Mouse (Mus musculus) left cerebral cortex, postnatal 4 days (tissue): ENCODE data around the gene Pias4. TPM values are rescaled to one million over a fixed set of nuclear protein-coding genes. Genes with fewer than 3 reads are reported as not detected.
"Not testable (repeated sequence)": the region's sequence is repeated elsewhere in the genome, so short reads cannot be mapped to it uniquely, and the experiment has no call there.

Experiments used
- DNase-seq: peaks from one replicate; pipeline ENCODE4 v3.0.0-alpha.2; 2022
- intact Hi-C: fragments of 180-260 bp; cut with DNase I; formaldehyde crosslinking; loops from one replicate; pipeline ENCODE4 v1.15.1; 2025
- total RNA-seq, 2 experiments: library from RNA; stranded (reverse); gene quantifications; 2 replicates each; pipeline ENCODE4 v1.2.3; 2021

The Pias4 gene
- 10 to 100 TPM; 29.6 to 30.4 TPM for total RNA-seq

DNA sequence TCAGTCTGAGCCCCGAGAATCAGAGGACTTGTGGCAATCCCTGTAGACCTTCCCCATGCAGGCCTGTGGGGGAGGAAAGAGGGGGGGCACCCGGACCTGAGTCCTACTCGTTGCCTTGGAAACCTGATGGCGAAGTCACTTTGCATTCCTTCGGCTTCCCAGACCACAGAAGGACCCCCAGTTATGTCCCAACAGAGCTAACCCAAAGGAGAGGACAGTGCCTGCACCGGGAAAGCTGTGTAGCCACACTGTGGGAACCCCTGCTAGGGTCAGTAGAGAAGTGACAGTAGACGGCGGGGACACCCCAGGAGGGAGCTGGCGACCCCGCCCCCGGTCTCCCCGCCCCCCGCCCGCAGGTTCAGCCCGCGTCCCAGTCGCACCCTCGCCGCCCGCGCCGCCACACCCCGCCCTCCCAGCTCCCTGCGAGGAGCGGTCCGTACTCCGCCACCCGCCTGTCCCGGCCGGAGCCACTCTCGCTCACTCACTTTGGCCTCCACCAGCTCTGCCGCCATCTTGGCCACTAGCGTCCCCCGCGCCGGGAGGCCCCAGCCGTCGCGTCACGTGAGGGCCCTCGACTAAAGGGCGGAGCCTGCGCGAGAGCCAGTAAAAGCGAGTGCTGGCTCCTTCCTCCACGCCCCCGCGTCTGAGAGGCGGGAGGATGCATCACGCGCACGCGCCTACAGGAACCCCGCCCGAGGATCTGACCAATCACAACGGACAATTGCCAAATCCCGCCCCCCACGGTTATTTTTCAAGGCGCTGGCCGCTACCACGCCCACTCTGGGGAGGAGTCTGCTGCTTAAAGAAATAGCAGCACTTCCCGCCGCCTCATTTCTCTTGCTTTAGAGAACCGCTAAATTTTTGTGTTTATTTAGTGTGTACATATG is at the start of gene Pias4:
Pias4 (minus strand) TSS at position 724 of the 887 bp plus-strand sequence.
- intact Hi-C loops, result no loop called here

DNA sequence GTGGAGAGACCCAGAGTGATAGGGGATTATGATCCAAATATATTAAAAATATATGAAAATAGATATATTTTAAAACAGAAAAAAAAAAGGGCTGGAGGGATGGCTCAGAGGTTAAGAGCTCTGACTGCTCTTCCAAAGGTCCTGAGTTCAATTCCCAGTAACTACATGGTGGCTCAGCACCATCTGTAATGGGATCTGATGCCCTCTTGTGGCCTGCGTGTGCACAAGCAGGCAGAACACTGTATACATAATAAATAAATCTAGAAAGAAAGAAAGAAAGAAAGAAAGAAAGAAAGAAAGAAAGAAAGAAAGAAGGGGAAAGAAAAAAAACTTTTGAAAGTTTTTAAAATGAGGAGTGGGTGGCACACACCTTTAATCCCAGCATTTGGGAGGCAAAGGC is 49.5 kb upstream of the Pias4 start:
- intact Hi-C loops, DNase-seq: not testable (repeated sequence)

More for the DNA sequence above, at the start of gene Pias4:
- peak; percentile 100 for DNase-seq

DNA sequence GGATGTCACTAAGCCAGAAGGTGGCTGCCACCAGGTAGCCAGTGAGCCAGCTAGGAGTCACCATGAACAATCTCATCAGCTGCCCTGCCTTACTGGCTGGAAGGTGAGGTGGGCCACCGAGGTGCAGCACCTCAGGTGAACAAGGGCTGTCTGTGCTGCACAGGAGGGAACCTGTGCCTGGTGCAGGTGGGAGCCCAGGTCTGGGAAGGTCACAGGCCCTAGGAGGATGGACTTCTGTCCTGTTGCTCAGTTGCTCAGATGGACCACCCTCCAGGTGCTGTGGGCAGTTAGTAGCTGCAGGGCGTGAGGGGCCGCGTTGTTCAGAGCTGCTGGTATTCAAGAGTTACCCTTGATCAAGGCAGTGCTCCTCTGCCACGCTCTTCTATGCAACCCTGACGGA is 49.1 kb upstream of the Pias4 start:
- no peak for DNase-seq
- intact Hi-C loops, result no loop called here

DNA sequence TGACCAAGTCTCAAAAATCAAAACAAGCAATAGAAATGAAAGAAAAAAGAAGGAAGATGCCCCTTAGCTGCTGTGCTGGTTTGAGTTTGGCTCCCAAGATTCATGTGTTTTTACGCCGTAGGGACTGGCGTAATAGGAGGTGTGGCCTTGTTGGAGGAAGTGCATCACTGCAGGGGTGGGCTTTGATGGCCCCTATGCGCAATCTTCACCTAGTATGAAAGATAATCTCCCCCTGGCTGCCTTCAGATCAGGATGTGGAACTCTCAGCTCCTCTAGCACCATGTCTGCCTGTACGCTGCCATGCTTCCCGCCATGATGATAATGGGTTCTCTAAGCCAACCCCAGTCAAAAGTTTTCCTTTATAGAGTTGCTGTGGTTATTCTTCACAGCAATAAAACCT is 48.5 kb upstream of the Pias4 start:
- no peak for DNase-seq
- intact Hi-C loops, result no loop called here

DNA sequence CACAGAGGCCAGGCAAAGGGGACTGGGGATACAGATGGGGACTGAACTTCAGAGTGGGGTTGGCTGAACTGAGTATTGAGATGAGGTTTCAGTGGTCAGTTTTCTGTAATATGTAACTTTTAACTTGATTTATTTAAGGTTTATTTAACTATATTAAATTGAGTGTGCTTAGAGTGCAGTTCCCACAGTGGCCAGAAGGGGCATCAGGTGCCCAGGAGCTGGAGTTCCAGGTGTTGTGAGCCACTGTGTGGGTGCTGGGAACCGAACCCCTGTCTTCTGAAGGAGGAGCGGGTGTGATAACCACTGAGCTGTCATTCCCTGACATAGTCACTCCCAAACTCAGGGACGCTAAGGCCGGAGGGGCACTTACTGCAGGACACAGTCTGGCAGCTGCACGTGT is 42.4 kb upstream of the Pias4 start:
- intact Hi-C loops, result no loop called here

DNA sequence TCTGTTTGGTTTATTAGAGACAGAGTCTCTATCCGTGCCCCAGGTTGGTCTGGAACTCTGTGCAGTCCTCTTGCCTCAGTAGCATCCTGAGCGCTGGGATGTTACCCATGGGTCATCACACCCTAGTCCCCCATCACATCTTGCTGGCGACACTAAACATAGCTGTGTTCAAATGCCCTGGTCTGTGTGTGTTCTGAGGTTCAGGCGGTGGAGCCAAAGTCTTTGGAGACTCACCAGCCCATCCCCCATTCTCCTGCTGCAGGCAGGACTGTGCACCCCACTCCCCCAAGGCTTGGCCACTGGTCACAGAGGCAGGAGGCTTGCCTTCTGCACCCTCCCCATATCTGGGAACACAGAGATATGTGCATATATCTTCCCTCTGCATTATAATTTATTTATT is 36.4 kb upstream of the Pias4 start:
- intact Hi-C loops, result no loop called here
- no peak for DNase-seq

More for the DNA sequence above, 42.4 kb upstream of the Pias4 start:
- no peak for DNase-seq

DNA sequence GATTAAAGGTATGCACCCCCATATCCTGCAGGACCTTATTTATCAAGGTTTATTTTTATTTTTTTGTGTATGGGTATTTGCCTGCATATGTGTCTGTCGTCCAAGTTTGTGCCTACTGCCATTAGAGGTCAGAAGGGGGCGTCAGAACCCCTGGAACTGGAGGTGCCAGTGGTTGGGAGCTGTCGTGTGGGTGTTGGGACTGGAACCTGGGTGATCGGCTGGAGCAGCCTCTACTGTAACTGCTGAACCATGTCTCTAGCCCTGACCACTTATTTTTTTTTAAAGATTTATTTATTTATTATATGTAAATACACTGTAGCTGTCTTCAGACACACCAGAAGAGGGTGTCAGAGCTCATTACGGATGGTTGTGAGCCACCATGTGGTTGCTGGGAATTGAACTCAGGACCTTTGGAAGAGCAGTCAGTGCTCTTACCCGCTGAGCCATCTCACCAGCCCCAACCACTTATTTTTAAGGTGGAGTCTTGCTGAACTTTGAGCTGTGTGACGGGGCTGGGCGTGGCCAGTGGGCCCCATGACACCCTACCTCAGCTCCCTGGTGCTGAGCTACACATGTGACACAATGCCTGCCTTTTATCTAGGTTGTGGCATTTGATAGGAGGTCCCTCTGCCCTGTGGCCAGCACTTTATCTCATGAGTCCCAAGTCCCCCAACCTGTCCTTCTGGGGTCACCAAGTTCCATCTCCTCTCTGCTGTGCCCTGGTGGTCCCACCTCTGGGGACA is 35.4 kb upstream of the Pias4 start:
- intact Hi-C loops, result no loop called here
- no peak for DNase-seq

DNA sequence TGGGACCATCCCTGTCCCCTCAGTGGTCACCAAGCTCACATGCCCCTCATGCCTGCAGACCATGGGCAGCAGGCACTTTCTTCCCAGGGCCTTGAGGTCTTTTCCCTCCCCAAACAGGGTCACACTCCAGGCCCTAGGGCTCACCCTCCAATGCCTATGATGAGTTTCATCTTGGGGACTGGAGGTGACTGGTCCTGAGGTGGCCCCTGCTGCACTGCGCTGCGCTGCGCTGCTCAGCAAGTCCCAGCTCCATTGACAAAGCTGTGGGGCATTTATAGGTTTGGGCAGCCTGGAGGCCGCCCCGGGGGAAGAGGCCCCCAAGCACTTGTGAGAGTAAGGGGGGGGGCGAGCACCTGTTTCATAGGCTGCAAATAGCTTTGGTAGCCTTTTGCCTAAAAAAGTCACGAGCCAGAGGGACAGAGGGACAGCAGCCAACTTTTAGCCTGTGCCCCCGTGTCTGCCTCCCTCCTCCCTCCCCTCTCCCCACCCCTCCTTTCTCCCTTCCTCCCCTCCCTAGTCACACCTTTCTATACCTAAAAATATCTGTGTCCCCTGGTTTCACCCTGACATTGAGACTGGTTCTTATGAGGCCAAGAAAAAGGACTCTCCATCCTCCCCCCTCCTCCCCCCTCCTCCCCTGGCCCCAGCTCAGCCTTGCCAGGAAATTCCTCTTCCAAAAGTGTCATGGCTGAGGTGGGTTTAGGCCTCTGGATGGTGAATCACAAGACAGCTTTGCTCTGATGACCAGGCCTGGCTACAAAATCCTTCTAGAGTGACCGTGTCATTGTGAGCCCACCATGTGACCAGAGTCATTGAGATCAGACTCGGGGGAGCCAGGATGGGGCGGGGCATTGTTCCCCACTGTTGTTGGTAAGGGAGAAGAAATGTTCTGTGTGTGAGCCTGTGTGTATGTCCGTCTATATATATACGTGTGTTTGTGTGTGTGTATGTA is 34.4 kb upstream of the Pias4 start, which contains the start of gene Nmrk2:
Nmrk2 (minus strand) TSS at position 245 of the 952 bp plus-strand sequence.
- intact Hi-C loops, result no loop called here
- no peak for DNase-seq

DNA sequence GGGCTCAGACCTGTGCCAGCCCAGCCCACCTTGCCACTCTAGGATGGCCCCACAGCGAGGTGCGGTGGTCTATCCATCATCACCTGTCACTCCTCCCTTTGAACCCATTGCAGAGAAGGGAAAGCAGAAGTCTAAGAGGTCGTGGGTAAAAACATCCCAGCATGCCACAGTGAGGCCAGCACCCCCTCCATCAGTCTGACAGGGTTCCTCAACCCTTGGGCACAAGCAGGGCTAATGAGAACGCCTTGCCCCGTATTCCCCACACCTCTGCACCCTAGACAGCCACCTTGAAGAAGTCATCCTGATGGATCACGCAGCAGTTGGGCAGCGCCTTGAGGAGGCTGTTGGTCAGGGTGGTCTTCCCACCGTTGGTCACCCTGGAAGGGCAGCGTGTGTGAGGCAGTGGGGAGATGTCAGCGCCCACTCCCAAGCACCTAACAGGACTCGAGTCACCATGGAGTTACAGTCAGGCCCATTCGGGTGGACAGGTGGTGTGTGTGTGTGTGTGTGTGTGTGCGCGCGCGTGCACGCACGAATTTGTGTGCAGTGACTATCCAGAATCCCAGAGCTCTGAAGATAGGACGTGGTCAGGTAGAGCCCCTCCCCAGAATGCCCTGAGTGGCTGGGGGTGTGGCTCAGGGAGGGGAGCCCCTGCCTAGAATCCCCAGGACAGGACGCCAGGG is 33.0 kb upstream of the Pias4 start:
- DNase-seq, result no peak
- intact Hi-C loops, result no loop called here

DNA sequence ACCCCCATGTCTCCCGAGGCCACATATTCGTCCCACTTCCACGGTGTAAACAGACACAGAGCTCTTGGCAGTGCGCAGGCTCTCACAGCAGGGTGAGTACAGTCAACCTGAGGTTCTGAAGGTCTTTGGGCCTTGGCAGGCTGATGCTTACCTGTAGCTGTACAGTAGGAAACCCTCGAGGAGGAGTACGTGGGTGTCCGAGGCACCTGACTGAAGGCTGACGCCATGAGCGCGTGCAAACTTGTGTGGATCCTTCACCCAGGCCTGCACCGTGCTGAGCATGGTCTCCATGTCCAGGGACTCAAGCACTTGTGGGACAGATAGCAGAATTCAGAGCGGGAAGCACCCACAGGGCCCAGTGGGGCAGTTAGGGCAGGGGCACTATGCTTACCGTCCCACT is 32.4 kb upstream of the Pias4 start:
- DNase-seq, result no peak
- intact Hi-C loops, result no loop called here

DNA sequence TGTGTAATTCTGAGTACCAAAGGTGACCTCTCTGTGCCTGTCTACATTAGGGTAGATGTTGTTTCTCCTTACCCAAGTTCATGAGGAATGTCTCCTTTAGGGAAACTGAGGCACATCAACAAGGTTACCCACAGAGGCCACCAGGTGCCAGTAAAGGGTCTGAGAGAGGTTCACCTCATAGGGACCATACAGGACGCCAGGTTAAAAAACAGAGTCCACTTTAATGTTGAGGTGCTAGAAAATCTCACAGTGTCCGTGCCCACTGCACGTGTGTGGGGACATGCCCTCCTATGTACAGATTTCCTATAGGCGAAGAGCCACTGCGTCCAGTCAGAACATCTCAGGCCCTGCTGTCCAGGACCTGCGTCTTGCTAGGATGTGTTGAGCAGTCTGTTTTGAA is 31.3 kb upstream of the Pias4 start:
- intact Hi-C loops, result loop anchor here (10.0 kb wide), 2 partner anchors 146 to 266 kb away; partner anchors contain the start of gene Gipc3
- no peak for DNase-seq

DNA sequence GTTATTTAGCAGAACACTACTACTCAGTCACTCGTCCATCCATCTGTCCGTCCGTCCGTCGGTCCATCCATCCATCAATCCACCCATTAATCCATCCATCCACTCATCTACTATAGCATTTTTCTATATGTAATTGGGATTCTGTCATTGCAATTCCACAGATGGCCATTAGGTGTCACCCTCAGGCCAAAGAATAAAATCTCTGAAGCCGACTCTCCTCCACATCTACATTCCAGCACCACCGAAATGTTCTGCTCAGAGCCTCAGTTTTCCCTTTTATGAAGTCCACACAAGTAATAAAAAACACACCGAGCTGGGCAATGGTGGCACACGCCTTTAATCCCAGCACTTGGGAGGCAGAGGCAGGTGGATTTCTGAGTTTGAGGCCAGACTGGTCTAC is 30.5 kb upstream of the Pias4 start:
- DNase-seq, result peak; percentile 57
- intact Hi-C loops, result loop anchor here (10.0 kb wide), 2 partner anchors 147 to 267 kb away; partner anchors contain the start of gene Gipc3

DNA sequence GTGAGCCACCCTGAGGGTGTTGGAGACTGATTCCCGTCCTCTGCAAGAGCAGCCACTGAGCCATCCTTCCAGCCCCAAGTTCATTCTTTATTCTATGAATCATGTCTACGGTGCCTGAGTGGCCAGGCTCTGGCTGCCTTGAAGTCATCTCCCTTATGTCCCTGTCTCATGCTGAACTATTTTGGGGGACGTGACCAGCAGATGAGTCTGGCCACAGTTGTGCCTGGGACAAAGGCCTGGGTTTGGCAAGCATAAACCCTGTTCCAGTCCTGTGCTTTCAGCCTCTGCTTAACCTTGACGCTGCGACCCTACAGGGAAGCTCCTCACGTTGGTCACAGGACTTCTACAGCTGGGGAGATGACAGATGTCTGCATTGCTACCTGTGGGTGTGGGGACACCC is 29.6 kb upstream of the Pias4 start:
- intact Hi-C loops, result loop anchor here (10.0 kb wide), 2 partner anchors 147 to 267 kb away; partner anchors contain the start of gene Gipc3
- DNase-seq, result no peak

DNA sequence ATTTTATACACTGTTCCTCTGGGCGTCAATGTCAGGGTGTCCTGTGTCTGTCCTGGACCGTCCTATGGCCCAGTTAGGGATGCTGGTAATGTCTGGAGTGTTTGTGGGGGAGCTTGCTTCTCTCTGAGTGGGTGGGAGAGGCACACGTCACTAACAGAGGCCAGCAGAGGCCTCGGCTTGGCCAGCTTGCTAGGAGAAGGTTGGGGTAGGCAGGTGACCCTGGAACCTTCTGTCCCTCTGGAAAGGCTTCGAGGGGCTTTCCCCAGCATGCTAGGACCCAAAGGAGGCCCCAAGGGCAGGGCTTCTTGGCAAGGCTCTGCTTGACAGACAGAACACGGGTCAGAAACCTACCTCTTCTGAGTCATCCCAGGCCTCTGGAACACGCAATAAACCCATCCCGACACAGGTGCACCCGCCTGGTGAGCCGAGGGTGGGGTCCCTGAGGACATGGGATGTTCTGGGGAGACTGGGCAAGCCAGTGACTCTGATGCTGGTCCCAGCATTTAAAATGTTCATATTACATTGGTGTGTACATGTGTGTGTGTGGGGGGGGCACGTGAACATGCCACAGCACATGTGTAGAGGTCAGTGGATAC is 28.8 kb upstream of the Pias4 start:
- DNase-seq, result no peak
- intact Hi-C loops, result loop anchor here (10.0 kb wide), 2 partner anchors 148 to 268 kb away; partner anchors contain the start of gene Gipc3

DNA sequence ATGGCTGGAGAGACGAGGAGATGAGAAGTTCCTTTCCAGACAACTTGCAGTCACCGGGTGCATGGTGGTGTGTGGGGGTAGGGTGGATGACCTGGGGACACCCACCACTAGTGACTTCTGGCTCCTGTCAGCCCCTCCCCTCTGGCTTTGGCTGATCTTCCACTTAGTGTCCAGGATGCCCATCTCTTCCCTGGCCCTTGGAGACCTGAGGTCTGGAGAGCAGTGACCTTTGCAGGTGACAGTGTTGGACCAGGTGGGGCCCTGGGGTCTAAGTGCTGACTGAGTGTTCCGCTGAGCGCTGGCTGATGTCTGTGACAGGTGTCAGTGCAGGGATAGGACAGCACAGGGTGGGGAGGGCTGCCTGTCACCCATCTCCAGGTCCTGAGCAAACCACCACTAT is 27.6 kb upstream of the Pias4 start:
- intact Hi-C loops, result loop anchor here (10.0 kb wide), 2 partner anchors 150 to 270 kb away; partner anchors contain the start of gene Gipc3
- no peak for DNase-seq

DNA sequence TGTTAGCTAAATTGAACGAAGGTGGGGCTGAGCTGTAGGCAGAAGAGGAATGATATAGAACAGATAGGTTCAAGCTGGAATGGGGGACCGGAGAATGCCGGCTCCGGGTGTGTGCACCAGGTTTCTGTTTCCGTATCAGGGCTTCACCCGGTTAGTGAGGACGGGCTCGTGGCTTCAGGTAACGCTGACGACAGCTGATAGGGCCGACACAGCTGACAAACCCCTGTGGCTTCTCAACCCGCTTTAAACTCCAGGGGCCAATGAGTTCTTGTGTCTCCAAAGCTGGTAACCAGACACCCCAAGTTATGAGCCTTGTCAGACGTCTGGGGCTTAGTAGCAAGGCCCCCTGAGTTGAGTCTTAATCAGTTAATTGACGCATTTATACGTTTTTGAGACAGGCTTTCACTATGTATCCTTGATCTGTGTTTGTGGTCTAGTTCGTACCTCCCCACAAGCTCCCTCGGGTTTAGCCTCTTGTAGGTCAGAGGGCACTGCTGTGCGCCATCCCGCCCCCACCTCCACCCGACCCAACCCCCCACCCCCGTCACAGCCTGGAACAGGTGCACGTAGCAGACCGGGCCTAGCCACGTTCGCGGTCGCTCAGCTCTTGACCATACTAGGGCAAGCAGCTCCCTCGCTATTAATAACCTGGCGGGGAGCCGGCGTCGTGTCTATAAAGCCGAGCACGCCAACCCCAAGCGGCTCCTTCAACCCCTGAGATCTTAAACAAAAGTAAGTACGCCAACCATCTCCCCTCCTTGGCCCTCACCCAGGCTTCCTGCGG is 26.5 kb upstream of the Pias4 start:
- no peak for DNase-seq
- intact Hi-C loops, result loop anchor here (10.0 kb wide), 2 partner anchors 151 to 271 kb away; partner anchors contain the start of gene Gipc3

DNA sequence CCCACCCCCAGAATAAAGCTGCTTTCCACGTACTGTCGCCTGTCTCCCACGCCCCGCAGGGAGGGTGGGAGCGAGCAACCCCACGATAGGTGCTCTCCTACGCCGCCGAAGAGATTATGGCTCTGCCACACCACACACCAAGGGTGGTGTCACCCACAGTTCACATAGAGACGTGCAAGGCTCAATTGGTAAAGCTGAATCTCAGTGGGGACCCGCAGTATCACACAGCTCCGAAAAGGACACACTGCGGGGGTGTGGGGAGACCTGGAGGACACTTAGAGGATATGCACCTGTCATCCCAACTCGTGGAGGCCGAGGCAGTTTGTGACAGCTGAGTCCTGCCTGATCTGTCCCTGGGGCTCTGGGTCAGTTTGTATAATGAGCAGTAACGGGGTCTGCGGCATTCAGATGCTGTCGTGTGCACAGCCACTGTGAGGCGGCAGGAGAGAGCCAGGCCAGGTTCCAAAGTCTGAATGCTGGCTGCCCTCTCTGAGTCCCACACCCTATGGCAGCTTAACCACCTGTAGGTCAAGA is 25.3 kb upstream of the Pias4 start:
- intact Hi-C loops, result loop anchor here (10.0 kb wide), 2 partner anchors 152 to 272 kb away; partner anchors contain the start of gene Gipc3
- peak; percentile 43 for DNase-seq
